Mouse (Mus musculus) small intestine, adult 2 months (tissue): Measurements from ENCODE around the gene Tgfa. TPM values are rescaled to one million over a fixed set of nuclear protein-coding genes. Genes with fewer than 3 reads are reported as not detected.

Source experiments
- H3K27ac ChIP-seq: fragments of 200-500 bp; 2 replicates; pipeline ENCODE4 v1.5.1; 2012; ENCODE audit warnings: low read depth, low read length, control low read depth, inconsistent platforms; ENCODE audit not compliant: insufficient read depth
- H3K27me3 ChIP-seq: fragments of 200-500 bp; 2 replicates; pipeline ENCODE4 v1.6.1; 2012; ENCODE audit warnings: mild to moderate bottlenecking, moderate library complexity, low read length, inconsistent platforms; ENCODE audit not compliant: control insufficient read depth, insufficient read depth
- H3K36me3 ChIP-seq: fragments of 200-500 bp; 2 replicates; pipeline ENCODE4 v1.6.1; 2012; ENCODE audit warnings: mild to moderate bottlenecking, low read length, control low read depth, inconsistent platforms; ENCODE audit not compliant: control insufficient read depth, insufficient read depth
- H3K4me1 ChIP-seq: fragments of 200-500 bp; 2 replicates; pipeline ENCODE4 v1.6.1; 2012; ENCODE audit warnings: low read length, inconsistent platforms, mixed read lengths; ENCODE audit not compliant: control insufficient read depth, insufficient read depth, insufficient read length
- H3K4me3 ChIP-seq: fragments of 200-500 bp; 2 replicates; pipeline ENCODE4 v1.5.1; 2012; ENCODE audit warnings: low read depth, mild to moderate bottlenecking, control low read depth, inconsistent platforms, low read length, moderate library complexity
- CTCF ChIP-seq: fragments of 200-500 bp; IDR thresholded peaks from 2 replicates; pipeline ENCODE4 v1.5.1; 2012; ENCODE audit warnings: low read depth, mild to moderate bottlenecking, control low read depth, inconsistent platforms, low read length, moderate library complexity, mixed read lengths; ENCODE audit not compliant: insufficient replicate concordance, insufficient read length; ENCODE audit errors: extremely low read depth
- POLR2A ChIP-seq: fragments of 200-500 bp; IDR thresholded peaks from 2 replicates; pipeline ENCODE4 v1.6.1; 2012; ENCODE audit warnings: low read depth, mild to moderate bottlenecking, control low read depth, inconsistent platforms, low read length, moderate library complexity
- WGBS: fragments of 180-500 bp; shearing (Covaris S2); methylation state at CpG from one replicate; pipeline ENCODE4 v1.1.7; 2018; 5-methylcytosine and 5-hydroxymethylcytosine counted together
- polyA plus RNA-seq: library from polyadenylated mRNA; depleted of rRNA; stranded (reverse); fragments of >200 nt; gene quantifications from 2 replicates; pipeline ENCODE4 v1.2.3, GENCODE M21; 2012

The Tgfa gene
- polyA plus RNA-seq, 1 experiment: 26.8 TPM

GRCm38 (mm10) chr6:86270373-86271068, 75.5 kb downstream of the Tgfa start:
- Histone ChIP-seq H3K36me3 (no peaks in the 10 kb centered on the region), H3K27me3 (no peaks in the 10 kb centered on the region), H3K4me3 (no peak overlapping the region), H3K27ac (no peak overlapping the region), H3K4me1 (no peaks in the 10 kb centered on the region)
- TF ChIP-seq POLR2A (no peak), CTCF (no peak)
- 83% methylated on average over 8 of the region's 8 CpGs for WGBS

- Histone ChIP-seq H3K27ac (no peak overlapping the region), H3K4me1 (no peaks in the 10 kb centered on the region), H3K36me3 (no peaks in the 10 kb centered on the region), H3K27me3 (no peaks in the 10 kb centered on the region), H3K4me3 (no peak overlapping the region)
- no peak for TF ChIP-seq CTCF
- TF ChIP-seq POLR2A: no peak
- 54% methylated on average over 5 of the region's 5 CpGs for WGBS
Measured at GRCm38 (mm10) chr6:86271130-86271529, 76.1 kb downstream of the Tgfa start.

- H3K27ac ChIP-seq: no peak overlapping the region
- no peak overlapping the region for H3K4me3 ChIP-seq
- 97% methylated on average over 4 of the region's 4 CpGs for whole genome bisulfite sequencing
- TF ChIP-seq POLR2A: no peak
- TF ChIP-seq CTCF: no peak
- no peaks in the 10 kb centered on the region for H3K4me1 ChIP-seq
- no peaks in the 10 kb centered on the region for H3K27me3 ChIP-seq
- no peaks in the 10 kb centered on the region for H3K36me3 ChIP-seq
Measured at GRCm38 (mm10) chr6:86275704-86276103, 80.7 kb downstream of the Tgfa start.

GRCm38 (mm10) chr6:86276816-86277215, 81.8 kb downstream of the Tgfa start:
- no peak overlapping the region for H3K4me3 ChIP-seq
- WGBS: 94% methylated on average over 2 of the region's 2 CpGs
- TF ChIP-seq POLR2A (no peak), CTCF (no peak)
- H3K27me3 ChIP-seq: no peaks in the 10 kb centered on the region
- H3K36me3 ChIP-seq: no peaks in the 10 kb centered on the region
- H3K4me1 ChIP-seq: no peaks in the 10 kb centered on the region
- H3K27ac ChIP-seq: no peak overlapping the region

- WGBS: 71% methylated on average over 7 of the region's 7 CpGs
- Histone ChIP-seq H3K4me1 (no peaks in the 10 kb centered on the region), H3K4me3 (no peak overlapping the region), H3K27me3 (no peaks in the 10 kb centered on the region), H3K27ac (no peak overlapping the region), H3K36me3 (no peaks in the 10 kb centered on the region)
- no peak for TF ChIP-seq CTCF
- no peak for TF ChIP-seq POLR2A
Measured at GRCm38 (mm10) chr6:86277620-86278019, 82.6 kb downstream of the Tgfa start.

GRCm38 (mm10) chr6:86281573-86282210, 86.7 kb downstream of the Tgfa start:
- Histone ChIP-seq H3K27me3 (no peaks in the 10 kb centered on the region), H3K4me3 (no peak overlapping the region), H3K4me1 (no peaks in the 10 kb centered on the region), H3K36me3 (no peaks in the 10 kb centered on the region), H3K27ac (no peak overlapping the region)
- 86% methylated on average over 11 of the region's 11 CpGs for WGBS
- TF ChIP-seq POLR2A (no peak), CTCF (no peak)

- H3K27ac ChIP-seq: no peak overlapping the region
Measured at GRCm38 (mm10) chr6:86293301-86293700, 98.3 kb downstream of the Tgfa start.

More at GRCm38 (mm10) chr6:86293301-86293700, 98.3 kb downstream of the Tgfa start:
- no peaks in the 10 kb centered on the region for H3K4me1 ChIP-seq
- TF ChIP-seq CTCF (no peak), POLR2A (no peak)
- H3K4me3 ChIP-seq: no peak overlapping the region
- no peaks in the 10 kb centered on the region for H3K36me3 ChIP-seq
- WGBS: 69% methylated on average over 8 of the region's 8 CpGs
- no peaks in the 10 kb centered on the region for H3K27me3 ChIP-seq
